Mouse (Mus musculus): ENCODE measurements at regions not wholly inside any gene's neighbourhood (a gene's known extent, or its start where the extent isn't known, plus 50 kb on each side); places are given as distances from the start of the nearest gene placed in this dataset.

GRCm38 (mm10) chr3:52414017-52414416 is 145.9 kb downstream of the Foxo1 start:
- DNase-seq (ENCODE audit: low spot score): no peak
- Histone ChIP-seq H3K36me3 (no peaks in the 10 kb centered on the region), H3K27me3 (ENCODE audit: low read depth, poor library complexity, severe bottlenecking) (peaks cover 12% of the 10 kb centered on the region; the same call in 1 of the 2 replicates), H3K9me3 (replicated peaks) (no peaks in the 10 kb centered on the region), H3K4me3 (no peak overlapping the region), H3K4me1 (peaks cover 31% of the 10 kb centered on the region), H3K27ac (replicated peaks) (no peak overlapping the region)
- 40% methylated on average over 6 of the region's 6 CpGs for WGBS

- H3K36me3 ChIP-seq: no peaks in the 10 kb centered on the region
- H3K27ac ChIP-seq (replicated peaks): peak overlapping the region; percentile 38; the same call in 1 of the 2 replicates
- no peaks in the 10 kb centered on the region for H3K9me3 ChIP-seq (replicated peaks)
- WGBS: 6% methylated on average over 10 of the region's 10 CpGs
- H3K4me3 ChIP-seq: 0 out of 2 replicates have a peak overlapping the region, but pooled peaks have one; percentile 14
- H3K27me3 ChIP-seq (ENCODE audit: low read depth, poor library complexity, severe bottlenecking): peaks cover 12% of the 10 kb centered on the region; the same call in 1 of the 2 replicates
- H3K4me1 ChIP-seq: peaks cover 31% of the 10 kb centered on the region
- DNase-seq (ENCODE audit: low spot score): peak; percentile 35
These were observed 145.1 kb downstream of the Foxo1 start for GRCm38 (mm10) chr3:52413187-52413746.

GRCm38 (mm10) chr3:52411356-52411755 is 143.2 kb downstream of the Foxo1 start:
- Histone ChIP-seq H3K9me3 (replicated peaks) (no peaks in the 10 kb centered on the region), H3K27ac (replicated peaks) (no peak overlapping the region), H3K4me1 (peaks cover 30% of the 10 kb centered on the region), H3K4me3 (no peak overlapping the region), H3K36me3 (no peaks in the 10 kb centered on the region), H3K27me3 (ENCODE audit: low read depth, poor library complexity, severe bottlenecking) (peaks cover 19% of the 10 kb centered on the region; the same call in 1 of the 2 replicates)
- no peak for DNase-seq (ENCODE audit: low spot score)
- WGBS: 93% methylated on average over 5 of the region's 5 CpGs

GRCm38 (mm10) chr3:52409465-52409864 is 141.3 kb downstream of the Foxo1 start:
- H3K4me3 ChIP-seq: no peak overlapping the region
- 63% methylated on average over 7 of the region's 7 CpGs for WGBS
- H3K27me3 ChIP-seq (ENCODE audit: low read depth, poor library complexity, severe bottlenecking): peaks cover 16% of the 10 kb centered on the region; the same call in 1 of the 2 replicates
- H3K4me1 ChIP-seq: peaks cover 20% of the 10 kb centered on the region
- H3K36me3 ChIP-seq: no peaks in the 10 kb centered on the region
- no peak overlapping the region for H3K27ac ChIP-seq (replicated peaks)
- no peaks in the 10 kb centered on the region for H3K9me3 ChIP-seq (replicated peaks)
- no peak for DNase-seq (ENCODE audit: low spot score)

DNA sequence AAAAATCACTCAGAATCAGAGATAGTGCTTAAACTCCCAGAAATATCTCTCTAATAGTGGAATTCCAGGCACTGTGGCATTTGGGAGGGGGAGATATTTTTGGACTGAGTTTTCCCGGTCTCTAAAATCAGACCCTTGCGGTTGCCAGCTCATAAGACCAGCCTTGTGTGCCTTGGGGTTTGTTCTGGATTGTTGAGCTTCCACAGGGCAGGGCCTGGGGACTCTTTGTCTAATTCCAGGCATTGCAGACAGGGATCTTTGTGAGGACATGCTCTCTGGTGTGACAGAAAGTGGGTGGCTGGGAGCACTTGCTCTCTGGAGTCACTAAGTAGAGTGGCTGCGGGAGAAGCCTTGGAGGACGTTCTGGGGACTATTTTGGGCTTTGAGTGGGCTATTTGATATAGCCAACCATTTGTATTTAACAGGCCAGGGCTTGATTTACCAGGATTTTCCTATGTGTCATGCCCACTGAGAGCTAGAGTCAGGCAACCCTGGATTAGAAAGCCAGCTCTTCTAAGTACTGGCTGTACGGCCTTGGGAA is 138.7 kb downstream of the Foxo1 start:
- H3K4me1 ChIP-seq: peaks cover under 1% of the 10 kb centered on the region; the same call in 1 of the 2 replicates
- H3K27me3 ChIP-seq (ENCODE audit: low read depth, poor library complexity, severe bottlenecking): peaks cover 25% of the 10 kb centered on the region
- no peak overlapping the region for H3K27ac ChIP-seq (replicated peaks)
- no peaks in the 10 kb centered on the region for H3K36me3 ChIP-seq
- no peaks in the 10 kb centered on the region for H3K9me3 ChIP-seq (replicated peaks)
- 76% methylated on average over 5 of the region's 5 CpGs for WGBS
- H3K4me3 ChIP-seq: no peak overlapping the region
- DNase-seq (ENCODE audit: low spot score): no peak

DNA sequence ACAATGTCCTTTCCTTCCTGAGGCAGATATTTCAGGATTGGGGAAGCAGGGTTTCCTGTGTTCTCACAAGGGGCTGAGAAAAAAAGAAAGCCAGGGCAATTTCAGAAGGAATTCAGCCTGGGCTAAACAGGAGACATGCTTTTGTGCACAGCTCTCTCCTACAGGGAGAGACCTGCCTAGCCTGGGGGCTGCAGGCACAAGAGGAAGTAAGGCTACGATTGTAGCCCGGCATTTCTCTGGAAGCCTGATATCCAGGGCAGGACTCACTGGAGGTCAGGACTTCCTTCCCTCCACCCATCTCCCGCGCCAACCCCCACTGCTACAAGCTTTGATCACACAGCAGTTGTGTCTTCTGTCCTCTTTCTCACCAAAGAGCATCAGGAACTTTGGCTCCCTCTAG is 136.5 kb downstream of the Foxo1 start:
- H3K4me1 ChIP-seq: peaks cover 22% of the 10 kb centered on the region

DNA sequence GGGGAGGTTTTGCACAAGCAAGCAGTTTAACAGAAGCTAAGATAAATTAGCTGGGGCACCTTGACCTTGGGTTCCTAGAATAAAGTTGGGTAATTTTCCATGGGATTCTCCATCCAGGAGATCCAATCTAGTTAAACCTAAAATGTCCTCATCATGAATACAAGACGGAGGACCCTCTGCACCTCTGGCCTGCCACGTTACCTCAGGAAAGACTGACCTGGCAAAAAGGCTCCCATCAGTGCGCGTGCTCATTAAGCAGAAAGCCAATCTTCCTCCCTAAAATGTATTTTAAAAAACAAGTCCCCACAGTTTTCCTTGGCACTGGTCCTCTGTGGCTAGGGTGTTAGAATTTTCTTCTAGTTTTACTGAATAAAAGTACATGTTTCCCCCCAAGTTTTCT is 134.9 kb downstream of the Foxo1 start:
- DNase-seq (ENCODE audit: low spot score): no peak
- peaks cover 43% of the 10 kb centered on the region for H3K27me3 ChIP-seq (ENCODE audit: low read depth, poor library complexity, severe bottlenecking)
- H3K4me1 ChIP-seq: peaks cover 35% of the 10 kb centered on the region
- no peaks in the 10 kb centered on the region for H3K36me3 ChIP-seq
- no peak overlapping the region for H3K4me3 ChIP-seq
- no peak overlapping the region for H3K27ac ChIP-seq (replicated peaks)
- no peaks in the 10 kb centered on the region for H3K9me3 ChIP-seq (replicated peaks)
- 95% methylated on average over 4 of the region's 4 CpGs for WGBS

More for the DNA sequence above, 136.5 kb downstream of the Foxo1 start:
- no peaks in the 10 kb centered on the region for H3K9me3 ChIP-seq (replicated peaks)
- WGBS: 40% methylated on average over 4 of the region's 4 CpGs
- no peak for DNase-seq (ENCODE audit: low spot score)
- peaks cover 33% of the 10 kb centered on the region for H3K27me3 ChIP-seq (ENCODE audit: low read depth, poor library complexity, severe bottlenecking)
- H3K4me3 ChIP-seq: no peak overlapping the region
- no peaks in the 10 kb centered on the region for H3K36me3 ChIP-seq
- no peak overlapping the region for H3K27ac ChIP-seq (replicated peaks)

Data from midbrain, embryonic 10.5 days (tissue).